Mouse (Mus musculus): ENCODE data around the gene Rpap1. TPM values are rescaled to one million over a fixed set of nuclear protein-coding genes. Genes with fewer than 3 reads are reported as not detected.

Gene Rpap1
- total and polyA plus RNA-seq, 2 experiments from 2014 or later: 10.2 to 13.9 TPM

DNA sequence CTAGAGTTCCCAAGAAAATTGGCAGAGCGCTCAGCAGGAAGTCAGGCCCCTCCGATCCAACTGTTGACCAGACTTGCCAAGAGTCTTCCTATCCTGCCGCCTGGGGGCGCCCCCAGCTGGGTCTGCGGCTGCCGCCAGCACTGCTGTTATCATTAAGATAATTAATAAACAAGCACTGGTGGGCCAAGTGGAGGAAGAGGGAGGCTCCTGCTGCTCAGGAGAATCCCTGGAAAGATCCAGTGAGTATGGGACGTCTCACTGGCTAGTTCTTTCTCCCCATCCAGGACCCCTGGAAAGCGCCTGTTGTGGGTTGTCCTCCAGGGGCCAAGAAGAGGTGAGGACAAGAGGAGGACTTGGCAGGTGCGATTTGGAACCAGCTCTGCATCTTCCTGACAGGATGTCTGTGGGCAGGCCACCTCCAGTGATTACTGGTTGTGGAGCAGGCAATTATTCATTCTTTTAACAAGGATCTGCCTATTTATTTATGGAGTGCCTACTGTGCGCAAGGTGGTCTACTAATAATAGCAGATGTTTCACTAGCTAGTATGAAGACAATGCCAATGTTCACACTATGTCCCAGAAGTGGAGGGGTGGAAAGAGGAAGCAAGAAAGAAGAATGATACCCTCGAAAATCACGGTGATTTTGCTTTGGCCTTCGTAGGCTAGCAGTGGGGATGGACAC lies 11.1 kb upstream of the Rpap1 start:
- no peak overlapping the region for H3K9ac ChIP-seq (replicated peaks; ENCODE audit: low read depth, low read length)
- peaks cover 4% of the 10 kb centered on the region; the same call in 1 of the 2 replicates for H3K27me3 ChIP-seq (ENCODE audit: control insufficient read depth, insufficient read depth, low read length)
- H3K4me2 ChIP-seq (ENCODE audit: low read depth, low read length): peak overlapping the region; percentile 100
- H3K4me1 ChIP-seq (ENCODE audit: control insufficient read depth, insufficient read depth): peaks cover 20% of the 10 kb centered on the region
- H3K36me3 ChIP-seq (replicated peaks; ENCODE audit: control insufficient read depth, insufficient read depth, low read length): no peaks in the 10 kb centered on the region
- TF ChIP-seq EP300 (IDR thresholded peaks at IDR 0.05; ENCODE audit: low read depth) (no peak), CTCF (IDR thresholded peaks at IDR 0.05; ENCODE audit: low read depth) (peak; percentile 59)
- 8% methylated on average over 13 of the region's 13 CpGs for WGBS
- no peaks in the 10 kb centered on the region for H3K9me3 ChIP-seq (replicated peaks; ENCODE audit: control insufficient read depth, low read length)
- ATAC-seq (ENCODE audit: insufficient read depth, low read depth): peak; percentile 50
- H3K4me3 ChIP-seq (ENCODE audit: low read depth, low read length): peak overlapping the region; percentile 82
- DNase-seq (ENCODE audit: low spot score): peak; percentile 80
- H3K27ac ChIP-seq (ENCODE audit: low read depth): peak overlapping the region; percentile 58

DNA sequence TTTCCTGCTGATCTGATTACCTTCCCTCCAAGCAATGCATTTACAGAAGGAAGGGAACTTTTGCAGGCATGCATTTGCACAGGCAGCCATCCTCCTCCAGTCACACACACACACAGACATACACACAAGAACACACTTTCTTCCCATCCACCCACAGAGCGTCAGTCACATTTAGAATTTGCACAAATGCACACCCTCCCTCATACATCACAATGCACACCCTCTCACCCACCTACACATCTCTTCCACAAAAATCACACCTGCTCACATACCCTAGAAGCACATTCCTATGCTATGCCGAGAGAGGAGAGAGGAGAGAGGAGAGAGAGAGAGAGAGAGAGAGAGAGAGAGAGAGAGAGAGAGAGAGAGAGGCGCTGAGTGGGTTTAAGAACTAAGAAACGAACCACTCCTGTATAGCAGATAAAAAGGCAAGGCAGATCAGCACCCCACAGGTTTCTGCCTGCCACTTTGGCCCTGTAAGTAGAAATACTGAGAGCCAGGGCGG lies 10.0 kb upstream of the Rpap1 start, which contains the start of gene Tyro3:
Gene Tyro3, plus strand, starts transcription at position 455 of the 505 bp plus-strand sequence.
- WGBS: 47% methylated on average over 5 of the region's 5 CpGs
- Histone ChIP-seq H3K36me3 (replicated peaks; ENCODE audit: control insufficient read depth, insufficient read depth, low read length) (no peaks in the 10 kb centered on the region), H3K9ac (replicated peaks; ENCODE audit: low read depth, low read length) (no peak within 1 kb of the TSS), H3K4me1 (ENCODE audit: control insufficient read depth, insufficient read depth) (peaks cover 16% of the 10 kb centered on the region), H3K4me3 (ENCODE audit: low read depth, low read length) (peak within 1 kb of the TSS; percentile 10; the same call in 1 of the 2 replicates), H3K27ac (ENCODE audit: low read depth) (peak within 1 kb of the TSS; percentile 58), H3K27me3 (ENCODE audit: control insufficient read depth, insufficient read depth, low read length) (peaks cover 4% of the 10 kb centered on the region; the same call in 1 of the 2 replicates), H3K9me3 (replicated peaks; ENCODE audit: control insufficient read depth, low read length) (no peaks in the 10 kb centered on the region), H3K4me2 (ENCODE audit: low read depth, low read length) (peak within 1 kb of the TSS; percentile 100)
- no peak for DNase-seq (ENCODE audit: low spot score)
- TF ChIP-seq CTCF (IDR thresholded peaks at IDR 0.05; ENCODE audit: low read depth) (no peak), EP300 (IDR thresholded peaks at IDR 0.05; ENCODE audit: low read depth) (no peak)
- ATAC-seq (ENCODE audit: insufficient read depth, low read depth): no peak

DNA sequence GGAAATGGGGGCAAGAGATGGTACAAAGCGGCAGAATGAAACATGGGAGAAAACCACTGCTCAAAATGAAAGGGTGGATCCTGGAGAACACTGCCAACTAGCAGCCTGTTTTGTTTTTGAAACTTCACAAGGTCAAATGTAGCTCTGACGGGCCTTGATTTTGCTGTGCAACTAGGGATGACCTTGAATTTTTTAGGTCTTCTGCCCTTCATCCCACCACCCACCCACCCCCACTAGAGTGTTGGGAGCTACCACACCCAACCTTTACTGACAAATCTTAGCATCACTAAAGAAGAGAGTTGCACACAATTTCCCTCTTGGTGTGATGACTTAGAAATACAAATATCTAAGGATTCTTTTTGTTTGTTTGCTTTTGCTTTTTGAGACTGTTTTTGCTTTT lies 2.7 kb upstream of the Rpap1 start:
- no peak for ATAC-seq (ENCODE audit: insufficient read depth, low read depth)

DNA sequence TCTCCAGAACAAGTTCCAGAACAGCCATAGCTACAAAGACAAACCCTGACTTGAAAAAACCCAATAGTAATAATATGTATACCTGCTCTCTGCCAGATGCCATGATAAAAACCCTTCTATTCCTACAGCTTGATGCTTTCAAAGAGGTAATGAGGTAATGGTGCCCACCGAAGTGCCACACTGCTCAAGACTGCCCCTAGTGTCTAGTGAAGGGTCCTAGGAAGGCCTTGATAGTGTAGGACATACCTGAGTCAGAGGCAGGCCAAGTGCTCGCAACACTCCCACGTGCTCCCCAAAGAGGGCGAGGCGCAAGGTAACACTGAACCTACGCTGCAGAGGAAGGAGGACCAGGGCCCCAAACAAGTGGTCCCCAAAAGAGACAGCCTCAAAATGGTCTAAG lies 20.1 kb downstream of the Rpap1 start:
- no peak for ATAC-seq (ENCODE audit: insufficient read depth, low read depth)
- Histone ChIP-seq H3K27me3 (ENCODE audit: control insufficient read depth, insufficient read depth, low read length) (no peaks in the 10 kb centered on the region), H3K9me3 (replicated peaks; ENCODE audit: control insufficient read depth, low read length) (no peaks in the 10 kb centered on the region), H3K36me3 (replicated peaks; ENCODE audit: control insufficient read depth, insufficient read depth, low read length) (peaks cover 56% of the 10 kb centered on the region), H3K4me1 (ENCODE audit: control insufficient read depth, insufficient read depth) (no peaks in the 10 kb centered on the region), H3K27ac (ENCODE audit: low read depth) (no peak overlapping the region), H3K4me2 (ENCODE audit: low read depth, low read length) (no peak overlapping the region), H3K9ac (replicated peaks; ENCODE audit: low read depth, low read length) (no peak overlapping the region), H3K4me3 (ENCODE audit: low read depth, low read length) (no peak overlapping the region)
- TF ChIP-seq CTCF (IDR thresholded peaks at IDR 0.05; ENCODE audit: low read depth) (peak; percentile 24), EP300 (IDR thresholded peaks at IDR 0.05; ENCODE audit: low read depth) (no peak)
- no peak for DNase-seq (ENCODE audit: low spot score)
- 93% methylated on average over 6 of the region's 6 CpGs for WGBS

More for the DNA sequence above, 2.7 kb upstream of the Rpap1 start:
- Histone ChIP-seq H3K9ac (replicated peaks; ENCODE audit: low read depth, low read length) (no peak overlapping the region), H3K4me1 (ENCODE audit: control insufficient read depth, insufficient read depth) (no peaks in the 10 kb centered on the region), H3K9me3 (replicated peaks; ENCODE audit: control insufficient read depth, low read length) (no peaks in the 10 kb centered on the region), H3K4me2 (ENCODE audit: low read depth, low read length) (no peak overlapping the region), H3K27me3 (ENCODE audit: control insufficient read depth, insufficient read depth, low read length) (no peaks in the 10 kb centered on the region), H3K27ac (ENCODE audit: low read depth) (no peak overlapping the region), H3K4me3 (ENCODE audit: low read depth, low read length) (no peak overlapping the region), H3K36me3 (replicated peaks; ENCODE audit: control insufficient read depth, insufficient read depth, low read length) (no peaks in the 10 kb centered on the region; the same call in 1 of the 2 replicates)
- 70% methylated on average over 2 of the region's 2 CpGs for WGBS
- TF ChIP-seq EP300 (IDR thresholded peaks at IDR 0.05; ENCODE audit: low read depth) (no peak), CTCF (IDR thresholded peaks at IDR 0.05; ENCODE audit: low read depth) (no peak)
- no peak for DNase-seq (ENCODE audit: low spot score)

DNA sequence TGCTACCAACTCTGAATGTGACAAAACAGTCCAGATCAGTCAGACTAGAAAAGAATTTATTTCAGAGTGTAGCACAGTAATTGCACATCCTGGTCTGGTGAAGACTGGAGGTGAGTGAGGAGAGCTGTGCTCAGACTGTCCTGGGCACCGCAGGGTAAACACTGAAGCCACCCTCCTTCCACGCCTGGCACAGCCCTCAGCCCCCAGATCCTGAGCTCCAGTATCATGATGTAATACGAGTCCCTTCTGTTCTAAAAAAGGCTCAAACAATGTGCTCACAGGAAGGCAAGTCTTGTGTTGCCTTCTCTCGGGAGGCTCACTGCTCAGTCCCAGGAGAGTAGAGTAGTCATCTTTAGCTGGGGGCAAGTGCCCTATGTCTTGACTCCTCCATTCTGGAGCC lies 23.4 kb downstream of the Rpap1 start:
- Histone ChIP-seq H3K9me3 (replicated peaks; ENCODE audit: control insufficient read depth, low read length) (no peaks in the 10 kb centered on the region), H3K4me1 (ENCODE audit: control insufficient read depth, insufficient read depth) (no peaks in the 10 kb centered on the region), H3K4me3 (ENCODE audit: low read depth, low read length) (no peak overlapping the region), H3K27me3 (ENCODE audit: control insufficient read depth, insufficient read depth, low read length) (peaks cover 21% of the 10 kb centered on the region), H3K4me2 (ENCODE audit: low read depth, low read length) (no peak overlapping the region), H3K9ac (replicated peaks; ENCODE audit: low read depth, low read length) (no peak overlapping the region), H3K27ac (ENCODE audit: low read depth) (no peak overlapping the region), H3K36me3 (replicated peaks; ENCODE audit: control insufficient read depth, insufficient read depth, low read length) (peaks cover 30% of the 10 kb centered on the region)
- ATAC-seq (ENCODE audit: insufficient read depth, low read depth): no peak
- WGBS: 46% methylated on average over 4 of the region's 4 CpGs
- no peak for DNase-seq (ENCODE audit: low spot score)
- TF ChIP-seq CTCF (IDR thresholded peaks at IDR 0.05; ENCODE audit: low read depth): no peak
- no peak for TF ChIP-seq EP300 (IDR thresholded peaks at IDR 0.05; ENCODE audit: low read depth)

Measured in heart, postnatal 0 days (tissue).